Mouse (Mus musculus): ENCODE data around the gene Xpnpep3.

Xpnpep3 gene

DNA sequence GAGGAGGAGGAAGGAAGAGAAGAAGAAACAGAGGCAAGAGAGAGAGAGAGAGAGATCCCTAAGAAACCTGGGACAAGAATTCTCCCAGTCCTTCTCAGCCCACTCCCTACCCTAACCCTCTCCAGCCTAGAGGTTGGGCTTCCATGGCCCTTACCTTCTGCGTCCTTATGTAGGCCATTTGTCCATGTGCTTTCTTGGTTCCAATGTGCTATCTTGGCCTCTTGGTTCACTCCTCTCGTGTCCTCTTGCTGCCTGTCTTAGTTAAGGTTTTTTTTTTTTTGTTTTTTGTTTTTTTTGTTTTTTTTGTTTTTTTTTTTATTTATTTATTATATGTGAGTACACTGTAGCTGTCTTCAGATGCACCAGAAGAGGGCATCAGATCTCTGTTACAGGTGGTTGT is 83.0 kb downstream of the Xpnpep3 start:
- no peak for DNase-seq

DNA sequence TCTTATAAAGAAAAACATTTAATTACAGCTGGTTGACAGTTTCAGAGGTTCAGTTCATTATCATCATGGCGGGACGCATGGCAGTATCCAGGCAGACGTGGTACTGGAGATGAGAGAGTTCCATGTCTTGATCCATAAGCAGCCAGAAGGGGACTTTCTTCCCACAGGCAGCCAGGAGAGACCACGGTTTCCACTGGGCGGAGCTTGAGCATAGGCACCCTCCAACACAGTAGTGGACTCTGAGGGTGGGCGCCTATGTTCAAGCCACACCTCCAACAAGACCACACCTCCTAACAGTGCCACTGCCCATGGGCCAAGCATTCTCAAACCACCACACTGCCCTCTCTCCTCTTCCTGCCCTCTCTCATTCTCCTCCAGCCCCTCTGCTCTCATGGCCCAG is 83.8 kb downstream of the Xpnpep3 start:
- DNase-seq = no peak

- no peak for DNase-seq
Observed at GRCm38 (mm10) chr15:81485483-81485882, 85.5 kb downstream of the Xpnpep3 start.

- no peak for DNase-seq
Observed at GRCm38 (mm10) chr15:81503466-81503865, 103.5 kb downstream of the Xpnpep3 start.

- no peak for DNase-seq
Observed at GRCm38 (mm10) chr15:81503995-81504394, 104.1 kb downstream of the Xpnpep3 start.

Data from thymus, postnatal 36 days (tissue).